Mouse (Mus musculus): ENCODE data around the gene Rhbdf1. TPM values are rescaled to one million over a fixed set of nuclear protein-coding genes. Genes with fewer than 3 reads are reported as not detected.

The Rhbdf1 gene
- total RNA-seq, 2 experiments from 2014 or later: 11.1 to 14.2 TPM

- DNase-seq (ENCODE audit: low spot score in 2 of 2): no peak
Measured at GRCm38 (mm10) chr11:32194086-32194485, 28.0 kb downstream of the Rhbdf1 start.

GRCm38 (mm10) chr11:32193156-32193555, 28.9 kb downstream of the Rhbdf1 start:
- no peak for DNase-seq (ENCODE audit: low spot score in 2 of 2)

GRCm38 (mm10) chr11:32190603-32191110, 31.4 kb downstream of the Rhbdf1 start:
- DNase-seq (ENCODE audit: low spot score in 2 of 2): no peak

DNA sequence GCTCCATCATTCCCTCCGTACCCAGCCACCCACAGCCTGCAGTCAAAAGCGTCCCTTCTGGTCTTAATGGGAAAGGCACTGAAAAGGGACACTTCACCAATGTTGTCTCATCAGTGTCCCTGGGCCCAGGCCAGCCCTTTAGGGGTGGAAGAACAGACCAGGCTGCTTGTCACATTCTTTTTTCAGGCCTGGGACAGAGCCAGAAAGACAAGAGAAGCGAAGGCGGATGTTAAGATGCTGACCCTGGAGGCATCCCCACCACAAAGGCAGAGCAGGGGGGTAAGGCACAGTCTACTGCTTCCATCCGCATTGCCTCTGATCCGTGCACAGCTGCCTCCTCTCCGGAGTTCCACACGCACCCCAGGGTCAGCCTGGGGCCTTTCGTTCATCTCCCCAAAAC, 32.0 kb downstream of the Rhbdf1 start:
- no peak for DNase-seq (ENCODE audit: low spot score in 2 of 2)

DNA sequence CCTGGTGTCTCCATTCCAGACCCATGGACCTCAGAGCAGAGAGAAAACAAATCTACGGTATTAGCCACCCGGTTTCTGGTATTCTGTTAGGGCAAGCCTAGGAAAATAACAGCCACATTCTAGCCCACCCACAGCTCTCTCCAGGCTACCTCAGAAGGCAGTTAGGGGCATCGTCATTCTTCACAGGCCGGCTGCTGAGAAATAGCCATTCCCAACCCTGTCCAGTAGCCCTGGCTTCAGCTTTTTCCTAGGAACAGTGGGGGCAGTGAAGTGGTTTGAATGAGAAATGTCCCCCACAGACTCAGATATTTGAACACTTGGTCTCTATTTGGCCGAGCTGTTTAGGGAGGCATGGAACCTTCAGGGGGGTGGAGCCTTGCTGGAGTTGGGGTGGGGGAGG, 32.7 kb downstream of the Rhbdf1 start:
- DNase-seq (ENCODE audit: low spot score in 2 of 2): no peak

GRCm38 (mm10) chr11:32188881-32189280, 33.2 kb downstream of the Rhbdf1 start:
- no peak for DNase-seq (ENCODE audit: low spot score in 2 of 2)

DNA sequence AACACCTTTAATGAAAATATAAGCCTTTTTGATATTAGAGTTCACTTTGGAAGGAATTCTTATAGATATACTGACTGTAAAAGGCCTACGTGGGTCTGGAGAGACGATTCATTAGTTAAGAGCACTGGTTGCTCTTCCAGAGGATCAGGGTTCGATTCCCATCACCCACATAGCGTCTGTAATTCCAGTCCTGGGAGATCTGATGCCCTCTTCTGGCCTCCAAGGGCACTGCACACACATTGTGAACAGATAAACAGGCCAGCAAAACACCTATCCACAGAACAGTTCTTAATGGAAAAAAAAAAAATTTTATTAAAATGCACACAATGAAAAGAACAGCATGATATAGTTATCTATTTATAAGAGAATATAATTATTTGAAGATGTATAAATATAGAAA, 34.8 kb downstream of the Rhbdf1 start:
- DNase-seq (ENCODE audit: low spot score in 2 of 2): no peak

- no peak for DNase-seq (ENCODE audit: low spot score in 2 of 2)
Measured at GRCm38 (mm10) chr11:32186031-32186430, 36.1 kb downstream of the Rhbdf1 start.

DNA sequence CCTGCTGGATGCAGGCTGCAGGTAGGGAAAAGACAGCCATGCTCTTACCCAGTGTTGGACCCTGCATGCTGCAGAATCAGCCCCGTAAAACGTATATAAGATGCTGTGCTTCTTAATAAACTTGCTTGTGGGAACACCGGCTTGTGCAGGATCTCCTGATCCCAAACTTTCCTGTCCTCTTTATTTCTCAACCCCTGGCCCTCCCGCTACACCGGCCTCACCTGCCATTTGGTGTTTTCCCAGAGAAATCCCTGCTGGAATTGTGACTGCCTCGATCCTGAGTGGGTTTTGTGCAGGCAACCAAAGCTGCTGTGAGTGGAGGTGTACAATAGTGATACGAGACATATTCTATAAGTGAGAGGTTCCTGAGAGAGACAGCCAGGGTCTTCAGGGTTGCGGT, 37.6 kb downstream of the Rhbdf1 start:
- DNase-seq (ENCODE audit: low spot score in 2 of 2): no peak

DNA sequence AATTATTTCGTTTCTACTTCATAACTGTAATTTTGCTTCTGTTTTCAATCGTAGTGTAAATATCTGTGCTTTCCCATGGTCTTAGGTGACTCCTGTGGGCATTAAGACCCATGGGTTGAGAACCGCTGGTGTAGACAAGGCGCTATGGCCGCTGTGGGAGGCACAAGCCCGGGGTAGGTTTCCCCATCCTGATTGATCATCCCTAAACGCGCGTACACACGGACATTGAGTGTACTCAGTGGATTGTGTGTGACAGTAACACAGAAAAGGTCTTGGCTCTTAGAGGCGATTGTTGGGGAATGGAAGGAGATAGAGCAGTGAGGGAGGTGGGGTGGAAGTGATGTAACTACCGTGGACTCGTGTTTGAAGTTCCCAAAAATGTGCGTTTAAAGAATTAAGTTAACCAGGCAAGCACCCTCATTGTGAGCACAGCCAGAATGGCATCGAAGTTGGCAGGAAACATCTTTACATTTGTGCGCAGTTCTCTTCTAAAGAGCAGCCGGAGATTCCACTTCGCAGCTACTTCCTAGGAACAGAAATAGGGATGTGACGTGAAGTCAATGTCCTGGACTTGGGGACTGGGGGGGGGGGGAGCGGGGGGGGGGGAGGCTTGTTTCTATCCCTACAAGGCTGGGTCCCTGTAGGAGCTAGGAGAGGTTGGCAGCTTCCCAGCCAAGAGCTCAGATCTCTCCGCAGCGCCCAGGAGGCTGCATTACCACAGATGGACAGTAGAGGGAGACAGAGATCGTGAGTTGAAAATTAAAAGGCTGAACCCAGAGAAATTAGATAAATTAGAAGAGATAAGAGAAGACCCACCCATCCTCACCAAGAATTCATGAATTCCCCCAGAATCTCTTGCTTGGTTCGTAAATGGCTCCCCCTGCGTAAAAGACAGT, 39.9 kb downstream of the Rhbdf1 start:
- DNase-seq (ENCODE audit: low spot score in 2 of 2): peak; percentile 89 to 95

- DNase-seq (ENCODE audit: low spot score in 2 of 2): no peak
Measured at GRCm38 (mm10) chr11:32181246-32181645, 40.9 kb downstream of the Rhbdf1 start.

GRCm38 (mm10) chr11:32178506-32178905, 43.6 kb downstream of the Rhbdf1 start:
- DNase-seq (ENCODE audit: low spot score in 2 of 2): no peak

- DNase-seq (ENCODE audit: low spot score in 2 of 2): no peak
Measured at GRCm38 (mm10) chr11:32166683-32167082, 55.4 kb downstream of the Rhbdf1 start.

GRCm38 (mm10) chr11:32161922-32162804, 59.9 kb downstream of the Rhbdf1 start:
- peak; percentile 90 to 93 for DNase-seq (ENCODE audit: low spot score in 2 of 2)

- peak; percentile 26 to 33 for DNase-seq (ENCODE audit: low spot score in 2 of 2)
Measured at GRCm38 (mm10) chr11:32161500-32161899, 60.6 kb downstream of the Rhbdf1 start.

DNA sequence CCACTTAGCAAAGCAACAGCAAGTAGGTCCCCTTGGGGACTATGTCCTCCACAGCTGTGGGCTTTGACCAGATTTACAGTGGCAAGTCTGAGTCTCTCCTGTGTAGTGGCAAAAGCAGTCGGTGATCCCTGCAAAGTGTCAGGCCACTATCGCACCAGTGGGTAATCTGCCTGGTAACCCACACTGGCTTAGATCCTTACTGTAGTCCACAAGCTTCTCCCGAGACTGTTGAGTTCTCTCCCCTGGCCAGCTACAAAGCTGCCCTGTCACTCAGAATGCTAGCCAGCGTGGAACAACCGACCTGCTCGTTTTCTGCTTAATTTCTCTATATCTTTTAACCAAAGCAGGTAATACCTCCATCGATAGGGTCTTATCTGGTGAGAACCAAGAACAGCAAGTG, 61.8 kb downstream of the Rhbdf1 start:
- no peak for DNase-seq (ENCODE audit: low spot score in 2 of 2)

Other genes with a start within 250 kb of the Rhbdf1 start
- gene Nsg2, start 221.8 kb downstream of the Rhbdf1 start, total RNA-seq (2021): 100 to 1,000 TPM; 645 to 708 TPM
- not detected for gene Il9r, start 22.0 kb downstream of the Rhbdf1 start, total RNA-seq (2021)
- gene Snrnp25, start 16.9 kb downstream of the Rhbdf1 start, total RNA-seq (2021): 10 to 100 TPM; 24.5 to 29.0 TPM
- 10 to 100 TPM; 18.2 to 21.3 TPM for gene Mpg, start 4.2 kb upstream of the Rhbdf1 start, total RNA-seq (2021)
- gene Nprl3, start 45.4 kb upstream of the Rhbdf1 start, total RNA-seq (2021): 10 to 100 TPM; 43.6 to 45.6 TPM
- not detected for gene Hba-x, start 54.1 kb upstream of the Rhbdf1 start, total RNA-seq (2021)
- gene Hba-a1, start 61.2 kb upstream of the Rhbdf1 start, total RNA-seq (2021): 100 to 1,000 TPM; 348 to 459 TPM
- 1 to 10 TPM in 1 of 2 experiments, not detected in 1; 1.3 TPM for gene Hbq1b, start 64.7 kb upstream of the Rhbdf1 start, total RNA-seq (2021)
- gene Hba-a2, start 74.2 kb upstream of the Rhbdf1 start, total RNA-seq (2021): 100 to 1,000 TPM; 308 to 397 TPM
- gene Hbq1a, start 77.8 kb upstream of the Rhbdf1 start, total RNA-seq (2021): 1 to 10 TPM; 1.3 to 2.5 TPM
- gene Sh3pxd2b, start 125.5 kb upstream of the Rhbdf1 start, total RNA-seq (2021): 10 to 100 TPM; 12.4 to 14.5 TPM
- 10 to 100 TPM; 44.0 to 50.1 TPM for gene Ubtd2, start 233.1 kb upstream of the Rhbdf1 start, total RNA-seq (2021)

Measured in left cerebral cortex, adult 18-20 months (tissue).